Comparison of ENCODE assay signal across 16 mouse cellular contexts in the genomic region with DNA sequence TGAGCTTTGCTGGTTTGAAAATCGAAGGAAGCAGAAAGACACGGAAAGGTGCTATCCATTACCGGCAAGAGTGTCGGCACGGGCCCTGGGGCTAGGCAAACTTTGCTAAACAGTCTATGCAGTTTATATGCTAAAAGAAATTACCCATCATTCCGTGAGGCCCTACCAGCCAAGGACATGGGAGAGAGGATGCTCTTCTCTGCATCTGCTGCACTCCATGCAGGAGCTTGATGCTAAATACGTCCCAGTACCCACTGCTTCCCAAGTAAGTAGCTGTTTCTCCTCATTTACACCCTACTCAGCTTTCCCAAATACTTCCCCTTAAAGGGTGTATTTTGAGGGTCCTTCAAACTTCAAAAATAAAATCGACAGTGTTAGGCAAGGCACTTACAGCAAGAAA.
"Had no signal": no experiment of that assay in that cellular context is flagged by ENCODE, and none has a peak within 500 bp of the region (broad histone marks: within the 10 kb centered on the region; RNA-seq: fewer than 3 reads in every experiment).

No protein-coding gene starts in this region.

- ATAC-seq: midbrain, embryonic 13.5 days; midbrain, embryonic 15.5 days had no signal

- H3K4me1 ChIP-seq: stomach, embryonic 15.5 days had no signal

- H3K4me3 ChIP-seq: lung, embryonic 15.5 days; megakaryocyte, embryonic 14.5 days; midbrain, embryonic 13.5 days; midbrain, embryonic 15.5 days; stomach, embryonic 15.5 days had no signal

- H3K9me3 ChIP-seq: lung, embryonic 15.5 days; megakaryocyte, embryonic 14.5 days; midbrain, embryonic 13.5 days; midbrain, embryonic 15.5 days; stomach, embryonic 15.5 days had no signal

- H3K27ac ChIP-seq: liver, embryonic 14.5 days; lung, embryonic 15.5 days; macrophage; midbrain, embryonic 13.5 days; stomach, embryonic 15.5 days; stomach, postnatal 0 days had no signal

- DNase-seq: lung, adult 2 months; lung, postnatal 10 days; lung, postnatal 36 days; right cerebral cortex, postnatal 14 days; thymus, adult 18-20 months; thymus, postnatal 14 days; thymus, postnatal 36 days had no signal

- H3K9ac ChIP-seq: liver, embryonic 14.5 days; lung, embryonic 15.5 days; midbrain, embryonic 13.5 days; midbrain, embryonic 15.5 days; stomach, embryonic 15.5 days had no signal

- H3K36me3 ChIP-seq: lung, embryonic 15.5 days; midbrain, embryonic 13.5 days; midbrain, embryonic 15.5 days; stomach, embryonic 15.5 days had no signal

- H3K4me2 ChIP-seq: lung, embryonic 15.5 days; midbrain, embryonic 11.5 days; midbrain, embryonic 13.5 days; midbrain, embryonic 15.5 days; stomach, embryonic 15.5 days had no signal

- H3K27me3 ChIP-seq: lung, embryonic 15.5 days; megakaryocyte, embryonic 14.5 days; midbrain, embryonic 13.5 days; midbrain, embryonic 15.5 days; stomach, embryonic 15.5 days had no signal
